Mouse (Mus musculus): ENCODE results near the gene Parva.

DNA sequence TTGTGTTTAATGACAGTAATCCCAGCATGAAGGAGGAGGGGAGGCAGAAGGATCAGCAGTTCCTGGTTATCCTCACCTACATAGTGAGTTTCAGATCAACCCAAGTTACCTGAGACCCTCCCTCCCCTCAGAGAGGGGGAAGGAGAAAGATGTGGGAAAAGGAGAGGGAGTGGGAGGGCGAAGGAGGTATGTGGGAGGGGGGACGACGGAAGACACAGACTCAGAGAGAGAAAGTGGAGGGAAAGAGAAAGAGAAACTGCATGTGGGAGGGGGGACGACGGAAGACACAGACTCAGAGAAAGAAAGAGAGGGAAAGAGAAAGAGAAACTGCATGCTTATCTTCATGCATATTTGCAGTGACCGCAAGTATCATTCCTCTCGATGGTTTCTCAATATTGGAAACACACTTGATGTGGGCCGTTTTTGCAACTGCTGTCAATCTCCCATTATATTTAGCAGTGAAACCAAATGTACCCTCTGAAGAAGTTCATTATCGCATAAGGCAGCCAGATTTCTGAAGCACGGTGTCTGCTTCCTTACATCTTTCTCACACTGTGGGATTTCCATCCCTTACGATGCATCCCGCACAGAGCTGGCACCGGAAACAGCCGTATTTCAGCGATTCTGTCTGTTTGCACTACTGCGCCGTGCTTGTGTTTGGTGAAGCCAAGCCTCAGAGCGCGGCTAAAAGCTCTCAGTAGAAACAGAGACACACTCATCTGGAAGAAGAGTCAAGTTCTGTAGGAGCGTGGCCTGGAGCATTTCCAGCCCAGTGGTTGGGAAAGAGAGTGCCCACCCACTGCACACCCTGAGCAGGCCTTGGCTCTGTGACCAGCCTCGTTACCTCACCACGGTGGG lies 193.2 kb downstream of the Parva start:
- TF ChIP-seq POLR2A (IDR thresholded peaks at IDR 0.05; ENCODE audit: low read depth, low read length) = no peak
- no peak for TF ChIP-seq CTCF (IDR thresholded peaks at IDR 0.05; ENCODE audit: borderline replicate concordance, insufficient read depth, low read length)

Data from embryonic fibroblast, embryonic 13.5 days (primary cell).